Mouse (Mus musculus) neural tube, embryonic 13.5 days (tissue): Measurements from ENCODE around the gene Txndc11. TPM values are rescaled to one million over a fixed set of nuclear protein-coding genes. Genes with fewer than 3 reads are reported as not detected.
"Not testable (repeated sequence)": the region's sequence is repeated elsewhere in the genome, so short reads cannot be mapped to it uniquely, and the experiment has no call there.

Source experiments
- ATAC-seq: fragments of 200-750 bp; cut with Nextera tagmentation; 2 replicates; pipeline ENCODE4 v1.8.0; 2017; ENCODE audit warnings: low read depth, mild to moderate bottlenecking, moderate TSS enrichment, moderate library complexity
- H3K27ac ChIP-seq: fragments of 300-500 bp; sonication (generic); replicated peaks from 2 replicates; pipeline ENCODE4 v1.5.1; 2015; ENCODE audit warnings: moderate library complexity, mild to moderate bottlenecking, inconsistent platforms
- H3K27me3 ChIP-seq: fragments of 300-500 bp; sonication (generic); 2 replicates; pipeline ENCODE4 v1.6.1; 2015; ENCODE audit warnings: mild to moderate bottlenecking, inconsistent platforms
- H3K36me3 ChIP-seq: fragments of 300-500 bp; sonication (generic); 2 replicates; pipeline ENCODE4 v1.6.1; 2015; ENCODE audit warnings: mild to moderate bottlenecking, inconsistent platforms
- H3K4me1 ChIP-seq: fragments of 300-500 bp; sonication (generic); replicated peaks from 2 replicates; pipeline ENCODE4 v1.6.1; 2015; ENCODE audit warnings: inconsistent platforms
- H3K4me2 ChIP-seq: fragments of 300-500 bp; sonication (generic); 2 replicates; pipeline ENCODE4 v1.6.1; 2015; ENCODE audit warnings: inconsistent platforms, mild to moderate bottlenecking, moderate library complexity
- H3K4me3 ChIP-seq: fragments of 300-500 bp; sonication (generic); 2 replicates; pipeline ENCODE4 v1.5.1; 2015; ENCODE audit warnings: mild to moderate bottlenecking, inconsistent platforms
- H3K9ac ChIP-seq: fragments of 300-500 bp; sonication (generic); 2 replicates; pipeline ENCODE4 v1.6.1; 2015; ENCODE audit warnings: moderate library complexity, mild to moderate bottlenecking, inconsistent platforms
- H3K9me3 ChIP-seq: fragments of 300-500 bp; sonication (generic); 2 replicates; pipeline ENCODE4 v1.6.1; 2016; ENCODE audit warnings: inconsistent platforms
- WGBS: fragments of 180-500 bp; shearing (Covaris S2); methylation state at CpG from one replicate; pipeline ENCODE4 v1.1.7; 2015; 5-methylcytosine and 5-hydroxymethylcytosine counted together
- polyA plus RNA-seq: library from polyadenylated mRNA; unstranded; fragments of >200 nt; fragmentation: Nextera tagmentation; extraction: Ambion mirVana; gene quantifications from 2 replicates; pipeline ENCODE4 v1.2.1, GENCODE M21; 2015

The Txndc11 gene
- polyA plus RNA-seq, result 28.7 and 29.6 TPM in 2 replicates

GRCm38 (mm10) chr16:11134348-11135344 lies at the start of gene Txndc11:
TSS of gene Txndc11 (minus strand) at chr16:11134650.
- Histone ChIP-seq H3K9me3 (no peaks in the 10 kb centered on the region), H3K27me3 (no peaks in the 10 kb centered on the region), H3K4me1 (peaks cover 37% of the 10 kb centered on the region), H3K27ac (peak within 1 kb of the TSS; percentile 93), H3K4me2 (peak within 1 kb of the TSS; percentile 69), H3K4me3 (peak within 1 kb of the TSS; percentile 92), H3K36me3 (peaks cover 25% of the 10 kb centered on the region), H3K9ac (peak within 1 kb of the TSS; percentile 91)
- WGBS, result 1% methylated on average over 80 of the region's 80 CpGs
- peak; percentile 99 for ATAC-seq

- H3K4me2 ChIP-seq, result no peak overlapping the region
- WGBS, result 83% methylated on average over 2 of the region's 2 CpGs
- H3K4me1 ChIP-seq, result peaks cover 29% of the 10 kb centered on the region
These were observed 43.0 kb upstream of the Txndc11 start for GRCm38 (mm10) chr16:11177404-11177803.

DNA sequence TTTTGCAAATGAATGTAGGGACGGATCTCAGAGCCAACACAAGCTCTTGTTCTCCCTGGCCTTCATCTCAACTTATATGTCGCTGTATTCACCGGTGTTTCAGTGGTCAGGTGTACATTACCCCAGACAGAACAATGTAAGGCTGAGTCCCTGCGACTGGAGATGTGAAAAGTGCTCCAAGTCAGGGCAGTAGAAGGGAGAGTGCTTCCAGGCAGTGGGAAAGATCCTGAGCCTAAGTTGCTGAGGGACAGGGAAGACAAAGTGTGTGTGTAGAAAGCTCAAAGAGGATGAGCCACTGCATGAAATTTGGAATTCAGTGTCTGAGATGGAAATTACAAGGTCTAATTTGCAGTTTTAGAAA lies 42.4 kb upstream of the Txndc11 start:
- no peak for ATAC-seq
- peak overlapping the region; percentile 92 for H3K27ac ChIP-seq
- peaks cover 2% of the 10 kb centered on the region; the same call in 1 of the 2 replicates for H3K27me3 ChIP-seq
- no peaks in the 10 kb centered on the region for H3K9me3 ChIP-seq
- H3K4me2 ChIP-seq, result peak overlapping the region; percentile 86
- peak overlapping the region; percentile 78 for H3K4me3 ChIP-seq
- peaks cover 32% of the 10 kb centered on the region for H3K4me1 ChIP-seq
- WGBS, result 5% methylated on average over 4 of the region's 4 CpGs
- H3K36me3 ChIP-seq, result no peaks in the 10 kb centered on the region
- H3K9ac ChIP-seq, result peak overlapping the region; percentile 86

More at GRCm38 (mm10) chr16:11177404-11177803, 43.0 kb upstream of the Txndc11 start:
- H3K27ac ChIP-seq, result no peak overlapping the region
- peaks cover 2% of the 10 kb centered on the region; the same call in 1 of the 2 replicates for H3K27me3 ChIP-seq
- H3K9me3 ChIP-seq, result no peaks in the 10 kb centered on the region
- no peak for ATAC-seq
- H3K36me3 ChIP-seq, result no peaks in the 10 kb centered on the region
- 0 out of 2 replicates have a peak overlapping the region, but pooled peaks have one; percentile 86 for H3K9ac ChIP-seq
- H3K4me3 ChIP-seq, result no peak overlapping the region

DNA sequence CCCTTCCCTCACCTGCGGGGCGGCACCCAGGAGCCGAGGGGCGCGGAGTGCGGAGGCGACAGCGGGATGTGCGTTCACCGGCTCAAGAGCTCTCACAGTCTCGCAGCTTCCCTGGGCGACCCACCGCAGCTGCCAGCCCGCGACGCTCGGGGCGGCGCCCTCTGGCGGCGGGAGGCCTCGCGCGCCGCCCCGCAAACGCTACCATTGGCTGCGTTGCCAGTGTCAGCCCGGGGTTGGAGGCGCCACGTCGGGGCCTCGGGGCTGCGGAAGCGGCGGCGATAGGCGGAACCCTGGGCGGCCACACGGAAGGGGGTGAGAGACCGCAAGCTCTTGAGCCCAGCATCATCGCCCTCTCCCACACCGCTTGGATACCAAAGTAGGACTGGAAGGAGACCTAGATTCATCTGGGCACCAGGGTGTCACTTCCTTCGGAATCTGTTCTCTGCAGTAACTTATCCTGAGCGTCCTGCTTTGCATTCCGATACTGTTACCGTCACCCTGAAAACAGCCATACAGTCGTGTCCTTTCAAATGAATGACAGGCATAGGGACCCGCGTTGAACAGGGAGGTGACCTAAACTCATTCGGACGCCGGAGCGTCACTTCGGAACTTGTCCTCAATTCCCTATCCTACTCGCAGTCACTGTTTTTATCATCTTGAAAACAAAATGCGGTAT lies 41.9 kb upstream of the Txndc11 start, which contains the start of gene Zc3h7a:
Gene Zc3h7a, minus strand, starts transcription at position 186 of the 676 bp plus-strand sequence.
- H3K4me2 ChIP-seq, result peak within 1 kb of the TSS; percentile 86
- H3K4me3 ChIP-seq, result peak within 1 kb of the TSS; percentile 78
- H3K9me3 ChIP-seq, result no peaks in the 10 kb centered on the region
- peaks cover 2% of the 10 kb centered on the region; the same call in 1 of the 2 replicates for H3K27me3 ChIP-seq
- peak within 1 kb of the TSS; percentile 86 for H3K9ac ChIP-seq
- H3K4me1 ChIP-seq, result peaks cover 33% of the 10 kb centered on the region
- H3K27ac ChIP-seq, result peak within 1 kb of the TSS; percentile 92
- peak; percentile 96 for ATAC-seq
- WGBS, result under 1% methylated on average over 57 of the region's 57 CpGs
- no peaks in the 10 kb centered on the region for H3K36me3 ChIP-seq

DNA sequence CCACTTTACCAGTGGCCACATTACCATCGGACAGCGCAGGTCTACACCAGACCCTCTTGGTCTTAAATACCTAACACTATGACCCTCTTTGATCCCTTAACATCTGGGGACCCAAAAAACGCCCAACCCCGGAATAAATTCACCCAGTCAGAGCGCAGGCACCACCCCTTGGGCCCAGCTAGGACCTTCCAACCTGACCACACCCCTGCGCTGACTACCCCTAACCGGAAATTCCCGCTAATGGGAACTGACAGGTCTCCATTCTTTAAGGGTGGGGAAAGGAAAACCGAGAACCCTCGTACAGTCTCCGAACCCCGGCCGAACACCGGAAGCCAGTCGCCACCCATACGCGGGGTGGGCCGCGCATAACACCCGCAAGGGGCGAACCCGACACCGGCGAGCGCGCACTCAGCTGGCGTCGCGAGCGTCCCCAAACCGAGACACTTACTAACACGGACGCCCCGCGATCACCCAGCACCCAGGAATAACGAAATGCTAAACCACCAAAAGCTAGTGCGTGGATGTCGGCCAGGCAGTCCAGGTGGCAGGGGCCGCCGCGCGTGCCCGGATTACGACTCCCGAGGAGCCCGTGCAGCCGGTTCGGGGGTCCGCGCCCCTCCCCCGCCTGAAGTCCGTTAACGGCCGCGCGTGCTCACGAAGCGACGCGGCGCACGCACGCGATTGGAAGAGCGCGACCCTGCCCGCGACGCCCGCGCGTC lies 41.2 kb upstream of the Txndc11 start:
- H3K4me1 ChIP-seq, result peaks cover 33% of the 10 kb centered on the region
- H3K27ac ChIP-seq, result peak overlapping the region; percentile 92
- under 1% methylated on average over 72 of the region's 72 CpGs for WGBS
- peak overlapping the region; percentile 78 for H3K4me3 ChIP-seq
- H3K4me2 ChIP-seq, result peak overlapping the region; percentile 86
- peaks cover 2% of the 10 kb centered on the region; the same call in 1 of the 2 replicates for H3K27me3 ChIP-seq
- peak overlapping the region; percentile 86 for H3K9ac ChIP-seq
- peak; percentile 69 for ATAC-seq
- H3K9me3 ChIP-seq, result no peaks in the 10 kb centered on the region
- H3K36me3 ChIP-seq, result no peaks in the 10 kb centered on the region

DNA sequence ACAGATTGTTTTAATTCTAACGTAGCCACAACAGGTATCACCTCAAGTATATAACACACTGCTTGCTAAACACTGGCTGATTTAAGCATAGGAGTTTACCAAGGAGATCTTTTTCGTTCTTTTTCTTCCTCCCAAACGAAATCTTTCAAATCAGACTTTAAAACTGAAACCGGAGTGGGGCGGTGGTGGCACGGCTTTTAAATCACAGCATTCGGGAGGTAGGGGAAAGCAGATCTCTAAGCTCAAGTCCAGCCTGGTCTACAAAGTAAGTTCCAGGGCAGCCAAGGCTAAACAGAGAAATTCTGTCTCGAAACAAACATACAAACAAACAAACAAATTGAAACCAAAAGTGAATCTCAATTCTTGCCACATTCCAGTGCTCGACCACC lies 40.6 kb upstream of the Txndc11 start:
- WGBS, result 9% methylated on average over 9 of the region's 9 CpGs
- peaks cover 2% of the 10 kb centered on the region; the same call in 1 of the 2 replicates for H3K27me3 ChIP-seq
- peak overlapping the region; percentile 92; the same call in 1 of the 2 replicates for H3K27ac ChIP-seq
- peak overlapping the region; percentile 78 for H3K4me3 ChIP-seq
- H3K9ac ChIP-seq, result peak overlapping the region; percentile 86
- no peaks in the 10 kb centered on the region for H3K9me3 ChIP-seq
- no peaks in the 10 kb centered on the region for H3K36me3 ChIP-seq
- peaks cover 33% of the 10 kb centered on the region for H3K4me1 ChIP-seq
- peak overlapping the region; percentile 86 for H3K4me2 ChIP-seq
- ATAC-seq, result no peak

- peak overlapping the region; percentile 78 for H3K4me3 ChIP-seq
- ATAC-seq, result no peak
- H3K27ac ChIP-seq, result no peak overlapping the region
- 7% methylated on average over 10 of the region's 10 CpGs for WGBS
- H3K9me3 ChIP-seq, result no peaks in the 10 kb centered on the region
- H3K4me1 ChIP-seq, result peaks cover 33% of the 10 kb centered on the region
- peak overlapping the region; percentile 86 for H3K9ac ChIP-seq
- H3K36me3 ChIP-seq, result no peaks in the 10 kb centered on the region
- H3K4me2 ChIP-seq, result peak overlapping the region; percentile 86
- peaks cover 2% of the 10 kb centered on the region; the same call in 1 of the 2 replicates for H3K27me3 ChIP-seq
These were observed 40.2 kb upstream of the Txndc11 start for GRCm38 (mm10) chr16:11174671-11175081.

- Histone ChIP-seq H3K4me2 (no peak overlapping the region), H3K4me1 (peaks cover 26% of the 10 kb centered on the region), H3K4me3 (no peak overlapping the region), H3K27ac (no peak overlapping the region), H3K9ac (no peak overlapping the region), H3K27me3 (no peaks in the 10 kb centered on the region), H3K9me3 (no peaks in the 10 kb centered on the region), H3K36me3 (no peaks in the 10 kb centered on the region)
- WGBS, result 92% methylated on average over 6 of the region's 6 CpGs
- ATAC-seq, result no peak
These were observed 37.2 kb upstream of the Txndc11 start for GRCm38 (mm10) chr16:11171679-11172078.

DNA sequence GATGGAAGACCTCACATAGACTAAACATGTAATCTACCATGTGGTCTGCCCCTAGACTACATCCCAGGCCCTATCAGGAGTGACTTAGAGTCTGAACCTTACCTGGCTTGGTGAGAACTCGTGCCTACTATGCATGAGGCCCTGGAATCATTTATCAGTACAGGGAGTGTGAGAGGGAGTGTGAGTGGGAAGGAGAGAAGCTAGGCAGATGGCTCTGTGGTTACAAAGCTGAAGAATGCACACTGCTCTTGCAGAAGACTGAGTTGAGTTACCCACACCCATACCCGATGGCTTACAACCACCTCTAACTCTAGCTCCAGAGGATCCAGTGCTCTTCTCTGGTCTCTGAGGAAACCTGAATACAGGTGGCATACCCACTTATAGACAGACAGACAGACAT lies 32.0 kb upstream of the Txndc11 start:
- Histone ChIP-seq H3K4me1 (peaks cover 4% of the 10 kb centered on the region; the same call in 1 of the 2 replicates), H3K27me3 (no peaks in the 10 kb centered on the region), H3K27ac (no peak overlapping the region), H3K9ac (no peak overlapping the region), H3K9me3 (no peaks in the 10 kb centered on the region), H3K4me2 (no peak overlapping the region), H3K36me3 (peaks cover 21% of the 10 kb centered on the region), H3K4me3 (no peak overlapping the region)
- 90% methylated on average over 2 of the region's 2 CpGs for WGBS
- no peak for ATAC-seq

- no peak for ATAC-seq
- H3K36me3 ChIP-seq, result peaks cover 30% of the 10 kb centered on the region
- 66% methylated on average over 3 of the region's 3 CpGs for WGBS
- H3K27ac ChIP-seq, result peak overlapping the region; percentile 42
- no peak overlapping the region for H3K4me3 ChIP-seq
- no peak overlapping the region for H3K4me2 ChIP-seq
- H3K9ac ChIP-seq, result no peak overlapping the region
- H3K9me3 ChIP-seq, result no peaks in the 10 kb centered on the region
- no peaks in the 10 kb centered on the region for H3K27me3 ChIP-seq
- H3K4me1 ChIP-seq, result peaks cover 4% of the 10 kb centered on the region; the same call in 1 of the 2 replicates
These were observed 30.3 kb upstream of the Txndc11 start for GRCm38 (mm10) chr16:11164695-11165255.

- ATAC-seq, H3K4me2 ChIP-seq, H3K9me3 ChIP-seq, H3K4me3 ChIP-seq, H3K9ac ChIP-seq, H3K4me1 ChIP-seq, H3K27ac ChIP-seq, H3K27me3 ChIP-seq: not testable (repeated sequence)
- WGBS, result 53% methylated on average over 1 of the region's 3 CpGs
- peaks cover 80% of the 10 kb centered on the region for H3K36me3 ChIP-seq
These were observed 23.3 kb upstream of the Txndc11 start for GRCm38 (mm10) chr16:11157721-11158120.
